ENCODE assay signal across 9 mouse cellular contexts in the genomic region with DNA sequence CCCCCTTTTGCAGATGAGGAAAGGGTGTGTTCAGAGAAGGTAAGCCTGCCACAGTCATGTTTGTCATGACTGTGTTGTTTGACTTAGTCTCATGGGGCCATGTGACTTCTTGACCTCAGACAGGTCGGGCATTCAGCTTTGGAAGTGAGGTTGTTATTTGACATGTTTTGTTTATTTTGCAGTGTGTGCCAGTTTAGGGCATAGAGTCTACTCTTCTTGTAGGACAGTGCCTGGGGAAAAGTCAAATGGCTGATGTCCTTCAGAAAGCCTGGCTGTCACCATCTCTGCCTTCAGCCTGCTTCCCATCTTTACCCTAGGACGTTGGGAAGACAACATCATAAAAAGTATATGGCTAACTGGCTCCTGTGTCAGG. TPM values are rescaled to one million over a fixed set of nuclear protein-coding genes. Genes with fewer than 3 reads are reported as not detected.
DNase-seq lines count a peak whose midpoint lies in the region; ATAC-seq and TF ChIP-seq lines count a peak whose summit lies in the region.
"Had no signal": no experiment of that assay in that cellular context is flagged by ENCODE, and none has a peak within 500 bp of the region (broad histone marks: within the 10 kb centered on the region; RNA-seq: fewer than 3 reads in every experiment).

No protein-coding gene starts in this region.

- peak overlapping the region; percentile 81 for H3K4me2 ChIP-seq in forebrain, embryonic 12.5 days
- H3K4me2 ChIP-seq in kidney, postnatal 0 days (ENCODE audit: low read length), result peak overlapping the region; percentile 87
- peak overlapping the region; percentile 100 for H3K4me2 ChIP-seq in midbrain, embryonic 16.5 days (ENCODE audit: low read length)

- no peaks in the 10 kb centered on the region for H3K9me3 ChIP-seq in forebrain, embryonic 12.5 days
- H3K9me3 ChIP-seq in kidney, postnatal 0 days (replicated peaks; ENCODE audit: low read length), result no peaks in the 10 kb centered on the region
- H3K9me3 ChIP-seq in midbrain, embryonic 16.5 days (replicated peaks; ENCODE audit: control insufficient read depth, low read length, poor library complexity, severe bottlenecking), result no peaks in the 10 kb centered on the region

- DNase-seq in kidney, adult 9 months, result peak; percentile 49
- DNase-seq in kidney, adult 11 months, result no peak
- no peak for DNase-seq in kidney, postnatal 0 days (ENCODE audit: low spot score)
- DNase-seq in urinary bladder, postnatal 4 days (ENCODE audit: low spot score in 2 of 2), result no peak
- DNase-seq in right cerebral cortex, postnatal 14 days, result no peak
- DNase-seq: thymus, adult 2 months had no signal

- no peak for TF ChIP-seq CTCF in kidney, postnatal 0 days (IDR thresholded peaks at IDR 0.05; ENCODE audit: low read depth)

- ATAC-seq in forebrain, embryonic 12.5 days (ENCODE audit: low FRiP score), result no peak
- ATAC-seq in kidney, postnatal 0 days (replicated peaks; ENCODE audit: low FRiP score, low read depth), result no peak
- ATAC-seq in midbrain, embryonic 16.5 days, result no peak
- no peak for ATAC-seq in monocyte, adult 5-6 weeks (replicated peaks; ENCODE audit: insufficient number of reproducible peaks, low FRiP score, low TSS enrichment, poor library complexity, severe bottlenecking)

- H3K27ac ChIP-seq in forebrain, embryonic 12.5 days, result no peak overlapping the region
- H3K27ac ChIP-seq in kidney, postnatal 0 days, result 0 out of 2 replicates have a peak overlapping the region, but pooled peaks have one; percentile 15
- H3K27ac ChIP-seq in midbrain, embryonic 16.5 days (ENCODE audit: low read length), result no peak overlapping the region

- peak overlapping the region; percentile 88 for H3K9ac ChIP-seq in forebrain, embryonic 12.5 days
- H3K9ac ChIP-seq in kidney, postnatal 0 days (ENCODE audit: low read depth, low read length), result no peak overlapping the region
- no peak overlapping the region; the same call in 1 of the 2 replicates for H3K9ac ChIP-seq in midbrain, embryonic 16.5 days (ENCODE audit: low read depth, low read length)

- H3K4me1 ChIP-seq in forebrain, embryonic 12.5 days, result peaks cover 70% of the 10 kb centered on the region
- peaks cover 24% of the 10 kb centered on the region for H3K4me1 ChIP-seq in kidney, postnatal 0 days (replicated peaks; ENCODE audit: insufficient read depth, low read length)
- peaks cover 23% of the 10 kb centered on the region for H3K4me1 ChIP-seq in midbrain, embryonic 16.5 days (ENCODE audit: control insufficient read depth, insufficient read depth, low read length)

- peaks cover 9% of the 10 kb centered on the region; the same call in 1 of the 2 replicates for H3K36me3 ChIP-seq in forebrain, embryonic 12.5 days (replicated peaks)
- no peaks in the 10 kb centered on the region for H3K36me3 ChIP-seq in kidney, postnatal 0 days (ENCODE audit: insufficient read depth, low read length)
- H3K36me3 ChIP-seq in midbrain, embryonic 16.5 days (ENCODE audit: control insufficient read depth, insufficient read depth, low read length), result no peaks in the 10 kb centered on the region

- 9% methylated on average over 2 of the region's 2 CpGs for WGBS in forebrain, embryonic 12.5 days
- 19% methylated on average over 2 of the region's 2 CpGs for WGBS in kidney, postnatal 0 days
- WGBS in midbrain, embryonic 16.5 days, result 23% methylated on average over 2 of the region's 2 CpGs

- peak overlapping the region; percentile 85 for H3K4me3 ChIP-seq in forebrain, embryonic 12.5 days (replicated peaks)
- H3K4me3 ChIP-seq in kidney, postnatal 0 days (replicated peaks; ENCODE audit: low read depth, low read length), result no peak overlapping the region
- peak overlapping the region; percentile 56; the same call in 1 of the 2 replicates for H3K4me3 ChIP-seq in midbrain, embryonic 16.5 days (ENCODE audit: low read depth, low read length)

- H3K27me3 ChIP-seq in forebrain, embryonic 12.5 days, result no peaks in the 10 kb centered on the region
- H3K27me3 ChIP-seq in kidney, postnatal 0 days (ENCODE audit: insufficient read depth, low read length), result no peaks in the 10 kb centered on the region
- H3K27me3 ChIP-seq in midbrain, embryonic 16.5 days (ENCODE audit: control insufficient read depth, insufficient read depth, low read depth, low read length), result no peaks in the 10 kb centered on the region

RNA-seq across cellular contexts. Expression of a gene that starts 2.8 kb away (rescaled TPM):
- polyA plus RNA-seq in forebrain, embryonic 12.5 days (2016; fragmentation: Nextera tagmentation; extraction: Ambion mirVana), result 121 and 128 TPM in 2 replicates
- 47.4 and 49.9 TPM in 2 replicates for polyA plus RNA-seq in kidney, postnatal 0 days (2015; fragmentation: Nextera tagmentation; extraction: Ambion mirVana)
- polyA plus RNA-seq in midbrain, embryonic 16.5 days (2015; fragmentation: Nextera tagmentation; extraction: Ambion mirVana), result 18.4 and 24.0 TPM in 2 replicates
- 207 to 305 TPM (median 214 TPM) in 3 replicates for total RNA-seq in monocyte, adult 5-6 weeks (2017)
